Mouse (Mus musculus): ENCODE data around the gene Ces1e. TPM values are rescaled to one million over a fixed set of nuclear protein-coding genes. Genes with fewer than 3 reads are reported as not detected.
"Not testable (repeated sequence)": the region's sequence is repeated elsewhere in the genome, so short reads cannot be mapped to it uniquely, and the experiment has no call there.

The Ces1e gene
- polyA plus RNA-seq, 1 experiment from 2014 or later = not detected

- Histone ChIP-seq H3K27me3 (replicated peaks) (no peaks in the 10 kb centered on the region), H3K4me3 (no peak overlapping the region), H3K4me1 (no peaks in the 10 kb centered on the region), H3K9me3 (no peaks in the 10 kb centered on the region), H3K36me3 (no peaks in the 10 kb centered on the region), H3K9ac (no peak overlapping the region), H3K4me2 (no peak overlapping the region), H3K27ac (replicated peaks) (no peak overlapping the region)
- ATAC-seq (ENCODE audit: extremely low read depth, insufficient number of reproducible peaks, low FRiP score, low TSS enrichment) = no peak
- 56% methylated on average over 11 of the region's 11 CpGs for WGBS
These were observed 597 bp downstream of the Ces1e start for GRCm38 (mm10) chr8:93228673-93229370.

- H3K9ac ChIP-seq; H3K4me1 ChIP-seq; H3K4me3 ChIP-seq; H3K36me3 ChIP-seq; H3K9me3 ChIP-seq; H3K4me2 ChIP-seq; H3K27me3 ChIP-seq (replicated peaks); H3K27ac ChIP-seq (replicated peaks); ATAC-seq (ENCODE audit: extremely low read depth, insufficient number of reproducible peaks, low FRiP score, low TSS enrichment): not testable (repeated sequence)
- 88% methylated on average over 1 of the region's 1 CpGs for WGBS
These were observed 2.9 kb downstream of the Ces1e start for GRCm38 (mm10) chr8:93226471-93226870.

DNA sequence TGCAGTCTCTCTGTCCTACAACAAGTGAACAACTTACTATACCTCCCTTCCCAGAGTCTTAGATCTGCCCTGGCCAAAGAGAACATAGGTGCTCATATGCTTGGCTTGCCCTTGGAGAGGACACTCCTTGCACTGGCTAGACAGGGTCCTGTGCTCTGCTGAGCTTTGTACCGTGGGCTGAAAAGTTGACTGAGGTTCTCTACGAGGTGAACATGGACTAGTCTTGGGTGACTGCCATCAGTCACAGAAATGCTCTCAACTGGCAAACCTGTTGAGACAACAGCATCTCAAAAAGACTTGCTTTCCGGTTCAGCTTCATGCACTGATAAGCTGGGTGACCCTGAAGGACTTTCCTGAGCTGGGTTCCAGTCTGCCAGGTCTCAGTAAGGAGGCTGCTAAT lies 7.5 kb downstream of the Ces1e start:
- ATAC-seq (ENCODE audit: extremely low read depth, insufficient number of reproducible peaks, low FRiP score, low TSS enrichment) = no peak
- Histone ChIP-seq H3K9me3 (no peaks in the 10 kb centered on the region), H3K27ac (replicated peaks) (no peak overlapping the region), H3K4me1 (peaks cover 30% of the 10 kb centered on the region), H3K9ac (no peak overlapping the region), H3K36me3 (no peaks in the 10 kb centered on the region), H3K27me3 (replicated peaks) (no peaks in the 10 kb centered on the region), H3K4me2 (no peak overlapping the region), H3K4me3 (no peak overlapping the region)
- WGBS = 65% methylated on average over 3 of the region's 3 CpGs

- H3K9me3 ChIP-seq = no peaks in the 10 kb centered on the region
- no peak overlapping the region for H3K4me3 ChIP-seq
- peak overlapping the region; percentile 85 for H3K27ac ChIP-seq (replicated peaks)
- no peaks in the 10 kb centered on the region for H3K36me3 ChIP-seq
- no peak overlapping the region for H3K9ac ChIP-seq
- peak overlapping the region; percentile 20; the same call in 1 of the 2 replicates for H3K4me2 ChIP-seq
- 47% methylated on average over 4 of the region's 4 CpGs for whole genome bisulfite sequencing
- no peaks in the 10 kb centered on the region for H3K27me3 ChIP-seq (replicated peaks)
- ATAC-seq (ENCODE audit: extremely low read depth, insufficient number of reproducible peaks, low FRiP score, low TSS enrichment) = no peak
- H3K4me1 ChIP-seq = peaks cover 30% of the 10 kb centered on the region
These were observed 11.6 kb downstream of the Ces1e start for GRCm38 (mm10) chr8:93217867-93218266.

- 9% methylated on average over 1 of the region's 1 CpGs for WGBS
- Histone ChIP-seq H3K9ac (no peak overlapping the region), H3K27ac (replicated peaks) (peak overlapping the region; percentile 85), H3K4me1 (peaks cover 30% of the 10 kb centered on the region), H3K4me3 (no peak overlapping the region), H3K4me2 (peak overlapping the region; percentile 20; the same call in 1 of the 2 replicates), H3K36me3 (no peaks in the 10 kb centered on the region), H3K9me3 (no peaks in the 10 kb centered on the region), H3K27me3 (replicated peaks) (no peaks in the 10 kb centered on the region)
- ATAC-seq (ENCODE audit: extremely low read depth, insufficient number of reproducible peaks, low FRiP score, low TSS enrichment) = no peak; the same call in 1 of the 2 replicates
These were observed 12.0 kb downstream of the Ces1e start for GRCm38 (mm10) chr8:93217375-93217774.

GRCm38 (mm10) chr8:93211091-93211490 lies 18.3 kb downstream of the Ces1e start:
- Histone ChIP-seq H3K4me3 (no peak overlapping the region), H3K4me1 (peaks cover 4% of the 10 kb centered on the region; the same call in 1 of the 2 replicates), H3K9me3 (no peaks in the 10 kb centered on the region), H3K4me2 (no peak overlapping the region), H3K27me3 (replicated peaks) (no peaks in the 10 kb centered on the region), H3K36me3 (no peaks in the 10 kb centered on the region), H3K9ac (no peak overlapping the region), H3K27ac (replicated peaks) (no peak overlapping the region)
- no peak for ATAC-seq (ENCODE audit: extremely low read depth, insufficient number of reproducible peaks, low FRiP score, low TSS enrichment)

GRCm38 (mm10) chr8:93199146-93199545 lies 30.3 kb downstream of the Ces1e start:
- not testable (repeated sequence) for H3K9ac ChIP-seq; H3K4me2 ChIP-seq; H3K4me1 ChIP-seq; H3K4me3 ChIP-seq; H3K27me3 ChIP-seq (replicated peaks); H3K9me3 ChIP-seq; H3K27ac ChIP-seq (replicated peaks); H3K36me3 ChIP-seq; ATAC-seq (ENCODE audit: extremely low read depth, insufficient number of reproducible peaks, low FRiP score, low TSS enrichment)
- 51% methylated on average over 7 of the region's 7 CpGs for WGBS

GRCm38 (mm10) chr8:93197685-93198525 lies 31.5 kb downstream of the Ces1e start, which contains the start of gene Ces1d:
Gene Ces1d, minus strand, starts transcription at chr8:93197838.
- Histone ChIP-seq H3K27ac (replicated peaks) (no peak within 1 kb of the TSS), H3K9me3 (no peaks in the 10 kb centered on the region), H3K4me3 (no peak within 1 kb of the TSS), H3K4me1 (no peaks in the 10 kb centered on the region), H3K36me3 (no peaks in the 10 kb centered on the region), H3K27me3 (replicated peaks) (no peaks in the 10 kb centered on the region), H3K9ac (no peak within 1 kb of the TSS), H3K4me2 (no peak within 1 kb of the TSS)
- no peak for ATAC-seq (ENCODE audit: extremely low read depth, insufficient number of reproducible peaks, low FRiP score, low TSS enrichment)
- 74% methylated on average over 8 of the region's 8 CpGs for WGBS

DNA sequence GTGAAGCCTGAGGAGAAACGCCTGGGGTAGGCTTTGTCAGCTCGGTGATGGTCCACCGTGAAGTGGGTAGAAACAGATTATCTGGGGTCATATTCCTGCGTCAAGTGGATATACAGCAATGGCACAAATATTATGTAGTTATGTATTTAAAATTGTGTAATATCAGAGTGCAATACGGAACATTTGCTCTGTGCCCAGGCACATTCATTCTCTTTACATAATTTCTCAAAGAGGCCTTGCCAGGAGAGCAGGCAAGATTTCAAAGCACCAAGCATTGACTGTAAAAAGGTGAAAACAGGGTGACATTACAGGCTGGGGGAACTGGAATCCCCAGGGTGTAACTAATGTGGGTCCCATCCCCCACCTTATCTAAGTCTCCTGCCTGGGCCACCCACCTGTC lies 33.0 kb downstream of the Ces1e start:
- no peak for ATAC-seq (ENCODE audit: extremely low read depth, insufficient number of reproducible peaks, low FRiP score, low TSS enrichment)
- Histone ChIP-seq H3K4me1 (no peaks in the 10 kb centered on the region), H3K36me3 (no peaks in the 10 kb centered on the region), H3K9me3 (no peaks in the 10 kb centered on the region), H3K9ac (no peak overlapping the region), H3K4me3 (no peak overlapping the region), H3K27ac (replicated peaks) (no peak overlapping the region), H3K27me3 (replicated peaks) (no peaks in the 10 kb centered on the region), H3K4me2 (no peak overlapping the region)
- 73% methylated on average over 5 of the region's 5 CpGs for WGBS

GRCm38 (mm10) chr8:93180581-93181129 lies 48.8 kb downstream of the Ces1e start:
- no peaks in the 10 kb centered on the region for H3K9me3 ChIP-seq
- no peaks in the 10 kb centered on the region for H3K27me3 ChIP-seq (replicated peaks)
- no peaks in the 10 kb centered on the region for H3K36me3 ChIP-seq
- H3K9ac ChIP-seq = no peak overlapping the region
- no peaks in the 10 kb centered on the region for H3K4me1 ChIP-seq
- H3K4me2 ChIP-seq = no peak overlapping the region
- H3K27ac ChIP-seq (replicated peaks) = no peak overlapping the region
- ATAC-seq (ENCODE audit: extremely low read depth, insufficient number of reproducible peaks, low FRiP score, low TSS enrichment) = no peak
- 56% methylated on average over 4 of the region's 4 CpGs for WGBS
- no peak overlapping the region for H3K4me3 ChIP-seq

DNA sequence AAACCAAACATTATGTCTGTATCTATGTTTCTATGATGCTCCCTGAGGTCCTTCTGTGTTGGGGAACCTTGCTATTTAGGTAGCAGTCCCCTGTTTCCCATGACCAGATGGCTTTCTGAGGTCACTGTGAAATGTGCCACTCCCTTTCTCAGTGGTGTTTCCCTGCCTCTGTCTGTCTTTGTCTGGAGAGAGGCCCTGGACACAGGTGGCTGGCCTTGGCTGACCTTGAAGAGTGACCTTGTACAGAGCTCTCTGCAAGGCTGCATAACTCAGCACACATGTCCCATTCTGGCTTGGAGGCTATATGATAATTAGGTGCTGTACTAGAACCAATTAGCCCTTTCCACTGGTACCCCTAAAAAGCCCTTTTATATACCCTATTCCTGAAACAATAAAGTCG lies 52.8 kb downstream of the Ces1e start:
- no peaks in the 10 kb centered on the region for H3K9me3 ChIP-seq
- no peak overlapping the region for H3K4me2 ChIP-seq
- H3K27ac ChIP-seq (replicated peaks) = no peak overlapping the region
- no peaks in the 10 kb centered on the region for H3K36me3 ChIP-seq
- peaks cover 15% of the 10 kb centered on the region for H3K4me1 ChIP-seq
- no peak overlapping the region for H3K9ac ChIP-seq
- ATAC-seq (ENCODE audit: extremely low read depth, insufficient number of reproducible peaks, low FRiP score, low TSS enrichment) = no peak
- H3K4me3 ChIP-seq = no peak overlapping the region
- H3K27me3 ChIP-seq (replicated peaks) = no peaks in the 10 kb centered on the region
- WGBS = 55% methylated on average over 1 of the region's 1 CpGs
